Mouse (Mus musculus) Patski (cell line): Measurements from ENCODE around the gene Gm28047. TPM values are rescaled to one million over a fixed set of nuclear protein-coding genes. Genes with fewer than 3 reads are reported as not detected.

Source experiments
- ATAC-seq: fragments of 100-300 bp; one replicate; pipeline ENCODE4 v1.8.0; 2021
- CTCF ChIA-PET: fragments of 350-600 bp; sonication (Branson Sonifier 250); formaldehyde crosslinking; loops from one replicate; lab custom pipeline; 2022; ENCODE audit warnings: inconsistent platforms; lab: Charles Lee
- POLR2A ChIA-PET: fragments of 350-600 bp; sonication (Branson Sonifier 250); formaldehyde crosslinking; loops from one replicate; lab custom pipeline; 2022; ENCODE audit warnings: antibody characterized with exemption, inconsistent platforms; lab: Charles Lee
- DNase-seq: peaks from one replicate; pipeline ENCODE4 v3.0.0-alpha.2; 2011; ENCODE audit warnings: low read depth, low spot score
- H3K27me3 ChIP-seq: fragments of 371-371 bp; one replicate; pipeline ENCODE4 v1.5.1; 2021
- CTCF ChIP-seq: fragments of 100-300 bp; IDR thresholded peaks from one replicate; pipeline ENCODE4 v1.5.1; 2021
- in situ Hi-C: fragments of 300-500 bp; cut with MboI; formaldehyde crosslinking; loops from 3 replicates; pipeline ENCODE4 v1.11.1; 2018; ENCODE audit warnings: low pct_unique_long_range_greater_than_20kb, mixed read lengths
- polyA plus RNA-seq: library from polyadenylated mRNA; unstranded; gene quantifications from one replicate; pipeline ENCODE4 v1.2.3, GENCODE M21; 2021

The Gm28047 gene
- polyA plus RNA-seq, 1 experiment from 2014 or later: not detected

DNA sequence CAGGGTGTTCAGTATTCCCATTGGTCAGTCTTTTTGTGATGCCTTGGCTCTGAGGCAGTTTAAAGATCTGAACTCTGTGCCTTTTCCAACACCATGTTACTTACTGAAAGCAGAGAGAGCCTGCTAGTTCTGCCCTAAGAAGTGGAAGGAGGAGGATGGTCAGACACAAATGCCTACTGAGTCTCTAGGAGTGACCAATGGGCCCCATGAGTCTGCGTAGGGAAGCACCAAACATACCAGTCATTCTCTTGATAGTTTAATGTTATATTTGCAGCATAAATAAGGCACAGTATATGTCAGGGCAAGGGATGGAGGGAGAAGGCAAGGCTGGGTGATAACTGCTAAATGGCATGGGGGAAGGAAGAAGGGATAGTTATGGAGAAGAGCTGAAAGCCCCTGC lies 96.5 kb downstream of the Gm28047 start:
- CTCF ChIA-PET: interaction anchor here (1.2 to 2.0 kb wide), 3 partner anchors 7 to 142 kb away, joined by 4 to 9 read pairs (median 5); partner anchors contain the start of gene Tarbp2
- no peak for TF ChIP-seq CTCF
- ATAC-seq: no peak

DNA sequence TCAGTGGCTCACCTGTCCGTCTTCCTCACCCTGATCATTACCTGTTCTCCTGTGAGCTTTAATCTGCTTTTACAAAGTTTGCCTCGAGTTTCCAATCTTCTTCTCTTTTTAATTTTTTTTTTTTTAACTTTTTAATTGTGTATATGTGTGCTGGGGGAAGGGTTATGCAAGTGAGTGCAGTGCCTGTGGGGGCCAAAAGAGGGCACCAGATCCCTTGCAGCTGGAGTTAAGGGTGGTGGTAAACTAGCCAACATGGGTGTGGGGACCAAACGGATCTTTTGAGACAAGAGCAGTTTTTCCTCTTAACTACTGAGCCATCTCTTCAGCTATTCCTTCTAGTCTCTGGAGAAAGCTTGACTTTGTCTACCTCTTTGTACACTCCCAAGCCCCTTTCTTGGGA lies 96.9 kb downstream of the Gm28047 start:
- POLR2A ChIA-PET: interaction anchor here (0.7 kb wide), 1 partner anchor 25 kb away, joined by 3 read pairs; no protein-coding TSS in a partner anchor
- H3K27me3 ChIP-seq: no peaks in the 10 kb centered on the region
- in situ Hi-C loops: no loop called here
- CTCF ChIA-PET: interaction anchor here (1.2 to 2.0 kb wide), 3 partner anchors 9 to 143 kb away, joined by 5 to 9 read pairs (median 7); partner anchors contain the start of gene Tarbp2
- ATAC-seq (no peak), DNase-seq (no peak)
- TF ChIP-seq CTCF: peak; percentile 68

More for the DNA sequence above, 96.5 kb downstream of the Gm28047 start:
- in situ Hi-C loops: no loop called here
- POLR2A ChIA-PET: interaction anchor here (0.7 kb wide), 1 partner anchor 24 kb away, joined by 3 read pairs; no protein-coding TSS in a partner anchor
- no peak for DNase-seq
- H3K27me3 ChIP-seq: no peaks in the 10 kb centered on the region

DNA sequence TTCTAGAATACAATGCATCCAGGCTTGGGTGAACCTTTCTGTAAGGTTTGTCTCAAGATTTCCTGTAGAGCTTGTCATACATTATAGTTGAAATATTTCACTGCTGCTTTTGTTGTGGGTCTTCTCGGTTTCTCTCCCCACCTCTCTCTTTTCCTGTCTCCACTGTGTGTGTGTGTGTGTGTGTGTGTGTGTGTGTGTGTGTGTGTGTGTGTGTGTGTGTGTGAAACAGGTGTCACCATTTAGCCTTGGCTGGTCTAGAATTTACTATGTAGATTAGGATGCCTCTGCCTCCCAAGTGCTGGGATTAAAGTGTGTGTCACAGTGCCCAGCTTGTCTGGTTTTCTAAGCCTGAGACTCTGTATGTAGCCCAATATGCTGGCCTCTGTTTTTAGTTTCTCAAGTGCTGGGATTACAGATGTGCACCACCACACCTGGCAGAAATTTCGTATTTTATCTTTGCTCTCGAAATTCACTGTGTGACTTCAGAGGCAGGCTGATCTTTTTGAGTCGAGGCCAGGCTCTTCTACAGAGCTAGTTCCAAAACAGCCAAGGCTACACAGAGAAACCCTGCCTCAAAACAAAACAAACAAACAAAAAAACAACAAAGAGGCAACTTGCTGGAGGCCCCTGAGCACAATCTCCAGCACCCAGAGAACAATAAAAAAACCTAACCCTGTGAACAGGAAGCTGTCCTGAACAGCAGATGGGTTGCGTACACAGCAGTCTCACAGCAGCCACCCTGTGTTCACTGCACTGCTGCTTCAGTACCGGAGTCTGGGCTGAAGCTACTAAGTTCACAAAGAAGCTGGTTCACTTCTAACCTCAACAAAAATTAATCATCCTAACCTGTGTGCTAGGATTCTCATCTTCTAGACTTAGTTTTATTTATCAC lies 98.5 kb downstream of the Gm28047 start:
- POLR2A ChIA-PET: interaction anchor here (0.7 to 1.1 kb wide), 2 partner anchors 55 to 66 kb away, joined by 3 to 4 read pairs; no protein-coding TSS in a partner anchor
- no peak for TF ChIP-seq CTCF
- CTCF ChIA-PET: interaction anchor here (1.0 to 2.0 kb wide), 8 partner anchors 8 to 62 kb away, joined by 3 to 12 read pairs (median 8); partner anchors contain the start of gene Pcbp2
- DNase-seq: no peak
- in situ Hi-C loops: no loop called here
- no peaks in the 10 kb centered on the region for H3K27me3 ChIP-seq
- ATAC-seq: no peak

DNA sequence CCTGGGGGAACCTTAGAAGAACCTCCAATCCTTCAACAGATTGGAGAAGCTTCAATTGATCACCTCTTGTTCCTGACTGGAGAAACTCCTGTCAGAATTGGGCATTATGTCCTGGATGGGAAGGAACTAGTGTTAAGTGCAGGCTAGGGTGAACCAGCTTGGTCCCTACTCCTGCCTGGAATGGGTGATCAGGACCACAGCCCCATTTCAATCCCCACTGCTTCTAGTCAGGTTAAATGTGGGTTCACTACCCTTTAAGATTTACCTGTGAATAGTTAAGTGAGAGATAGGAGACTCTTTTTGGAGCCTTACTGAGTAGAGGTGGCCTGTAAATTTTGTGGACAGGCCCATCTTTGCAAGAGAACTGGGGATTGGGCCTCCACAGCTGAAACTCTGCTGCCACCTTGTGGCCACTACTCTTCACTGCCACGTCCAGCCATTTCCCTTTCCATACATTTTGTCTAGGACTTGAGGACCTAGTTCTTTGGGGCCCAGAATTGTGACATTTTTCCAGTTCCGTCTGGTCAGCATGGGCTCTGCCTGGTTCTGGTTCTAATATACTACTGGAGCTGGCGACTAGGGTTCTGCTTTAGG lies 99.9 kb downstream of the Gm28047 start, which contains the start of gene Npff:
Gene Npff, minus strand, starts transcription at position 51 of the 594 bp plus-strand sequence.
- ChIA-PET CTCF (interaction anchor here (0.7 to 2.0 kb wide), 18 partner anchors 8 to 143 kb away, joined by 3 to 12 read pairs (median 4); partner anchors contain the start of genes Gm10337, Map3k12 and Pcbp2), POLR2A (interaction anchor here (0.6 to 1.1 kb wide), 5 partner anchors 11 to 102 kb away, joined by 3 to 7 read pairs (median 3); no protein-coding TSS in a partner anchor)
- no peak for TF ChIP-seq CTCF
- H3K27me3 ChIP-seq: no peaks in the 10 kb centered on the region
- in situ Hi-C loops: no loop called here
- ATAC-seq: peak; percentile 40
- no peak for DNase-seq

GRCm38 (mm10) chr15:102521480-102521879 lies 103.4 kb downstream of the Gm28047 start:
- DNase-seq (no peak), ATAC-seq (no peak)
- POLR2A ChIA-PET: interaction anchor here (1.0 kb wide), 1 partner anchor 50 kb away, joined by 3 read pairs; no protein-coding TSS in a partner anchor
- TF ChIP-seq CTCF: no peak
- CTCF ChIA-PET: interaction anchor here (0.6 to 1.3 kb wide), 2 partner anchors 8 to 51 kb away, joined by 3 to 4 read pairs; partner anchors contain the start of gene Pcbp2
- no peaks in the 10 kb centered on the region for H3K27me3 ChIP-seq
- in situ Hi-C loops: no loop called here

GRCm38 (mm10) chr15:102520416-102520815 lies 104.5 kb downstream of the Gm28047 start:
- ChIA-PET POLR2A (interaction anchor here (0.5 kb wide), 1 partner anchor 90 kb away, joined by 6 read pairs; no protein-coding TSS in a partner anchor), CTCF (interaction anchor here (1.3 kb wide), 1 partner anchor 9 kb away, joined by 4 read pairs; no protein-coding TSS in a partner anchor)
- H3K27me3 ChIP-seq: no peaks in the 10 kb centered on the region
- no peak for DNase-seq
- in situ Hi-C loops: no loop called here
- no peak for ATAC-seq
- TF ChIP-seq CTCF: no peak

- no peaks in the 10 kb centered on the region for H3K27me3 ChIP-seq
- in situ Hi-C loops: no loop called here
- ATAC-seq (no peak), DNase-seq (no peak)
- no peak for TF ChIP-seq CTCF
- POLR2A ChIA-PET: interaction anchor here (0.5 to 2.1 kb wide), 3 partner anchors 9 to 89 kb away, joined by 3 to 6 read pairs (median 6); no protein-coding TSS in a partner anchor
- CTCF ChIA-PET: no interaction called here
Observed at GRCm38 (mm10) chr15:102519211-102520141, 105.4 kb downstream of the Gm28047 start.

DNA sequence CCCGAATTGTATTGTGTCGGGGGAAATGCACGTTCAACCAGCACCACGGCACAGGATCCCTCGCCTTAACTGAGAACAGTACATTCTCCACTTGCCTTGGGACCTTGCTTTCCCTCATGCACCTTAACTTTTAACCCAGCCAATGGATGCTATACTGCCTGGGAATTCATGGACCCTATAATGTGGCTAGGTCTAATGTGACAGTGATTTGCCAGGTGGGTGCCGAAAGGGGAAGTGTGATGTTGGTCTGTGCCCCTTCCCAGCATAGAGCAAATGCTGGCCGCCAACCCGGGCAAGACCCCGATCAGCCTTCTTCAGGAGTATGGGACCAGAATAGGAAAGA lies 106.0 kb downstream of the Gm28047 start:
- no peaks in the 10 kb centered on the region for H3K27me3 ChIP-seq
- DNase-seq (no peak), ATAC-seq (no peak)
- POLR2A ChIA-PET: interaction anchor here (0.5 to 2.1 kb wide), 4 partner anchors 8 to 57 kb away, joined by 3 to 6 read pairs (median 4); no protein-coding TSS in a partner anchor
- CTCF ChIA-PET: interaction anchor here (1.8 kb wide), 1 partner anchor 9 kb away, joined by 5 read pairs; no protein-coding TSS in a partner anchor
- no peak for TF ChIP-seq CTCF
- in situ Hi-C loops: no loop called here
